Mouse (Mus musculus): ENCODE results near the gene Dydc2.

The Dydc2 gene

GRCm38 (mm10) chr14:41001576-41001975 lies 67.4 kb downstream of the Dydc2 start:
- DNase-seq (ENCODE audit: extremely low read depth, low read depth): no peak

GRCm38 (mm10) chr14:41000801-41001200 lies 68.2 kb downstream of the Dydc2 start:
- DNase-seq (ENCODE audit: extremely low read depth, low read depth): no peak

- DNase-seq (ENCODE audit: extremely low read depth, low read depth): no peak
Observed at GRCm38 (mm10) chr14:40999904-41000645, 68.9 kb downstream of the Dydc2 start.
